In genomic region chr9:119795254-119795912, GRCm38 (mm10) we compare ENCODE assay signal across 23 mouse cellular contexts. TPM values are rescaled to one million over a fixed set of nuclear protein-coding genes. Genes with fewer than 3 reads are reported as not detected.
DNase-seq lines count a peak whose midpoint lies in the region; ATAC-seq lines count a peak whose summit lies in the region.
"Had no signal": no experiment of that assay in that cellular context is flagged by ENCODE, and none has a peak within 500 bp of the region (broad histone marks: within the 10 kb centered on the region; RNA-seq: fewer than 3 reads in every experiment).

No protein-coding gene starts in this region.

- DNase-seq in heart, postnatal 36 days, result no peak
- peak; percentile 20 for DNase-seq in thymus, postnatal 0 days (ENCODE audit: low spot score)
- DNase-seq in thymus, postnatal 14 days, result no peak
- DNase-seq in neural tube, embryonic 10.5 days (ENCODE audit: extremely low spot score, low spot score), result no peak
- DNase-seq: adrenal gland, postnatal 14 days; cerebellum, adult 11-12 months; cerebellum, postnatal 36 days; forebrain, postnatal 0 days; gastrocnemius, postnatal 36 days; kidney, adult 8-10 months; kidney, postnatal 14 days; layer of hippocampus, postnatal 36 days; lung, adult 2 months; lung, postnatal 4 days had no signal

- H3K4me1 ChIP-seq in heart, embryonic 15.5 days (replicated peaks), result peaks cover 17% of the 10 kb centered on the region
- no peaks in the 10 kb centered on the region for H3K4me1 ChIP-seq in intestine, embryonic 15.5 days (replicated peaks)
- H3K4me1 ChIP-seq: hindbrain, embryonic 13.5 days; midbrain, embryonic 12.5 days; neural tube, embryonic 13.5 days had no signal

- peak overlapping the region; percentile 45; the same call in 1 of the 2 replicates for H3K27ac ChIP-seq in heart, embryonic 15.5 days
- H3K27ac ChIP-seq in intestine, embryonic 15.5 days, result no peak overlapping the region
- H3K27ac ChIP-seq: hindbrain, embryonic 13.5 days; layer of hippocampus, adult 2 months; midbrain, embryonic 12.5 days; neural tube, embryonic 13.5 days had no signal

- no peak overlapping the region for H3K4me2 ChIP-seq in heart, embryonic 15.5 days
- no peak overlapping the region for H3K4me2 ChIP-seq in intestine, embryonic 15.5 days (replicated peaks)
- H3K4me2 ChIP-seq: hindbrain, embryonic 13.5 days; midbrain, embryonic 12.5 days; neural tube, embryonic 13.5 days had no signal

- H3K9ac ChIP-seq in heart, embryonic 15.5 days, result no peak overlapping the region
- no peak overlapping the region for H3K9ac ChIP-seq in intestine, embryonic 15.5 days
- H3K9ac ChIP-seq: forebrain, postnatal 0 days; hindbrain, embryonic 13.5 days; midbrain, embryonic 12.5 days; neural tube, embryonic 13.5 days had no signal

- H3K27me3 ChIP-seq in heart, embryonic 15.5 days, result no peaks in the 10 kb centered on the region
- H3K27me3 ChIP-seq in intestine, embryonic 15.5 days (replicated peaks), result no peaks in the 10 kb centered on the region
- H3K27me3 ChIP-seq: hindbrain, embryonic 13.5 days; neural tube, embryonic 13.5 days had no signal

- WGBS in heart, embryonic 15.5 days, result 61% methylated on average over 15 of the region's 15 CpGs
- WGBS in intestine, embryonic 15.5 days, result 76% methylated on average over 15 of the region's 15 CpGs

- no peaks in the 10 kb centered on the region for H3K9me3 ChIP-seq in heart, embryonic 15.5 days (replicated peaks)
- H3K9me3 ChIP-seq in intestine, embryonic 15.5 days, result no peaks in the 10 kb centered on the region
- H3K9me3 ChIP-seq: hindbrain, embryonic 13.5 days; midbrain, embryonic 12.5 days; neural tube, embryonic 13.5 days had no signal

- intact Hi-C loops in heart, postnatal 36 days (cut with DNase I), result no loop called here

- no peak for ATAC-seq in heart, embryonic 15.5 days (replicated peaks; ENCODE audit: insufficient number of reproducible peaks, insufficient read depth, low FRiP score, low read depth)
- peak; percentile 33 for ATAC-seq in granulocyte monocyte progenitor cell, adult 5-6 weeks (replicated peaks; ENCODE audit: poor library complexity, severe bottlenecking)
- no peak for ATAC-seq in intestine, embryonic 15.5 days
- ATAC-seq: forebrain, postnatal 0 days; inflammation-experienced regulatory T-cells, adult 6 months had no signal

- H3K4me3 ChIP-seq in heart, embryonic 15.5 days, result no peak overlapping the region
- no peak overlapping the region for H3K4me3 ChIP-seq in intestine, embryonic 15.5 days (replicated peaks)
- H3K4me3 ChIP-seq: forebrain, embryonic 10.5 days; hindbrain, embryonic 13.5 days; layer of hippocampus, adult 2 months; midbrain, embryonic 12.5 days; neural tube, embryonic 13.5 days had no signal

- H3K36me3 ChIP-seq in heart, embryonic 15.5 days, result no peaks in the 10 kb centered on the region
- H3K36me3 ChIP-seq in intestine, embryonic 15.5 days, result no peaks in the 10 kb centered on the region
- H3K36me3 ChIP-seq: hindbrain, embryonic 13.5 days; midbrain, embryonic 12.5 days; neural tube, embryonic 13.5 days had no signal

RNA-seq across cellular contexts. Expression of gene Scn11a, which starts 29.9 kb away (rescaled TPM):
- polyA plus RNA-seq in heart, embryonic 15.5 days (2015; fragmentation: Nextera tagmentation; extraction: Ambion mirVana), result 0.03 and 0.04 TPM in 2 replicates
- under 1 TPM in 1 of 2 experiments, not detected in 1; 0.05 TPM for total RNA-seq in heart, postnatal 36 days (2021)
- polyA plus RNA-seq in thymus, postnatal 0 days (2015; fragmentation: Nextera tagmentation; extraction: Ambion mirVana), result 0.12 and 0.13 TPM in 2 replicates
- not detected in 2 replicates for total RNA-seq in granulocyte monocyte progenitor cell, adult 5-6 weeks (2014; fragmentation: Nextera tagmentation)
- total RNA-seq in granulocyte monocyte progenitor cell, adult 5-6 weeks (2017), result not detected in 2 replicates
- 0.04 TPM in 1 of 2 replicates, not detected in the other for polyA plus RNA-seq in intestine, embryonic 15.5 days (2015; fragmentation: Nextera tagmentation; extraction: Ambion mirVana)
- total RNA-seq: gastrocnemius, postnatal 36 days; layer of hippocampus, adult 2 months; layer of hippocampus, postnatal 36 days had no signal
